Mouse (Mus musculus) mesoderm, embryonic 11.5 days (tissue): Measurements from ENCODE around the gene Agap3.

ENCODE experiments used
- DNase-seq: peaks from one replicate; pipeline ENCODE4 v3.0.0-alpha.2; 2012; ENCODE audit warnings: low read depth, low spot score

The Agap3 gene

GRCm38 (mm10) chr5:24474723-24475261 lies 22.8 kb downstream of the Agap3 start:
- no peak for DNase-seq

GRCm38 (mm10) chr5:24475476-24476241 lies 23.7 kb downstream of the Agap3 start:
- no peak for DNase-seq

- DNase-seq = no peak
These were observed 25.9 kb downstream of the Agap3 start for GRCm38 (mm10) chr5:24477909-24478308.

GRCm38 (mm10) chr5:24481647-24482046 lies 29.7 kb downstream of the Agap3 start:
- peak; percentile 86 for DNase-seq

- no peak for DNase-seq
These were observed 30.5 kb downstream of the Agap3 start for GRCm38 (mm10) chr5:24482247-24483079.

GRCm38 (mm10) chr5:24483326-24483725 lies 31.3 kb downstream of the Agap3 start:
- peak; percentile 84 for DNase-seq

- no peak for DNase-seq
These were observed 33.0 kb downstream of the Agap3 start for GRCm38 (mm10) chr5:24484963-24485362.

- peak; percentile 90 for DNase-seq
These were observed 34.1 kb downstream of the Agap3 start for GRCm38 (mm10) chr5:24486097-24486496.

- no peak for DNase-seq
These were observed 34.8 kb downstream of the Agap3 start for GRCm38 (mm10) chr5:24486738-24487137.

GRCm38 (mm10) chr5:24490413-24490920 lies 38.5 kb downstream of the Agap3 start:
- no peak for DNase-seq

GRCm38 (mm10) chr5:24492546-24493285 lies 40.7 kb downstream of the Agap3 start:
- DNase-seq = no peak

GRCm38 (mm10) chr5:24495019-24495418 lies 43.0 kb downstream of the Agap3 start:
- DNase-seq = no peak

- no peak for DNase-seq
These were observed 44.8 kb downstream of the Agap3 start for GRCm38 (mm10) chr5:24496756-24497155.

GRCm38 (mm10) chr5:24497526-24497925 lies 45.5 kb downstream of the Agap3 start:
- no peak for DNase-seq

- DNase-seq = no peak
These were observed 47.1 kb downstream of the Agap3 start for GRCm38 (mm10) chr5:24499113-24499512.

- no peak for DNase-seq
These were observed 48.9 kb downstream of the Agap3 start for GRCm38 (mm10) chr5:24500851-24501250.

GRCm38 (mm10) chr5:24502786-24503185 lies 50.8 kb downstream of the Agap3 start:
- no peak for DNase-seq

- no peak for DNase-seq
These were observed 53.5 kb downstream of the Agap3 start for GRCm38 (mm10) chr5:24505513-24505912.

- DNase-seq = no peak
These were observed 56.4 kb downstream of the Agap3 start for GRCm38 (mm10) chr5:24508406-24508805.

- DNase-seq = no peak
These were observed 58.7 kb downstream of the Agap3 start for GRCm38 (mm10) chr5:24510635-24511034.

GRCm38 (mm10) chr5:24512271-24512670 lies 60.3 kb downstream of the Agap3 start:
- no peak for DNase-seq

- no peak for DNase-seq
These were observed 69.4 kb downstream of the Agap3 start for GRCm38 (mm10) chr5:24521366-24521765.
